Mouse (Mus musculus): ENCODE measurements around the gene Pphln1. TPM values are rescaled to one million over a fixed set of nuclear protein-coding genes. Genes with fewer than 3 reads are reported as not detected.

The Pphln1 gene
- polyA plus RNA-seq, 1 experiment from 2014 or later = 71.0 TPM

DNA sequence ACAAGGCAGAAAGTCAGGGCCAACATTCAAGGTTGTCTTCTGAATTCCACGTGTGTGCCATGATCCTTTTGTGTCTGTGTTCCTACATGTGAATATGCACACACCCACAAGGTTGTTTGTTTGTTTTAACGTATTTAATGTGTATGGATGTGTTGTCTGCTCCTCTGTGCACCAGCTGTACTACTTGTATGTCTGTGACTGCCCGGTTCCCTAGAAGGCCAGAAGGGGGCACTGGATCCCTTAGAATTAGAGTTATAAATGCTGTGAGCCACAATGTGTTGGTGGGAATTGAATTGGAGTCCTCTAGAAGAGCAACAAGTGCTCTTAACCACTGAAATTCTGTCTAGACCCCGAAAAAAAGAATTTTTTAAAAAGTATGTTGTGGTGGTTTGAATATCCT, 44.1 kb downstream of the Pphln1 start:
- H3K4me3 ChIP-seq = no peak overlapping the region
- H3K36me3 ChIP-seq = peaks cover 29% of the 10 kb centered on the region
- H3K4me2 ChIP-seq (replicated peaks) = no peak overlapping the region
- ATAC-seq (ENCODE audit: low FRiP score) = no peak
- no peak overlapping the region for H3K27ac ChIP-seq
- WGBS = 91% methylated on average over 4 of the region's 4 CpGs
- H3K9ac ChIP-seq = no peak overlapping the region
- no peaks in the 10 kb centered on the region for H3K27me3 ChIP-seq
- H3K9me3 ChIP-seq (replicated peaks) = no peaks in the 10 kb centered on the region
- no peaks in the 10 kb centered on the region for H3K4me1 ChIP-seq

DNA sequence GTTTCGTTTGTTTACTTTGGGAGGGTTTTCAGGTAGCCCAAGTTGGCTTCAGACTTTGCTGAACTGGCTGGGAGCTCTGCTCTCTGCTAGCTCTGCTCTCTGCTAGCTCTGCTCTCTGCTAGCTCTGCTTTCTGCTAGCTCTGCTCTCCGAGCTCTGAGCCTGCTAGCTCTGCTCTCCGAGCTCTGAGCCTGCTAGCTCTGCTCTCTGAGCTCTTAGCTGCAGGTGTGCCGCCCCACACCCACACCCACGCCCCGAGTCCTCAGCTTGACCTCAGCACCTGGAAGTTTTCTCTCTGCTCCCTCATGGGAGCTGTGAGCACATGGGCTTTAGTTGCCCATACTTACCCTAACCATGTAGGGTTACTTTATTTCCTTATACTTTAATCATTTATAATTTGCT, 45.5 kb downstream of the Pphln1 start:
- 95% methylated on average over 6 of the region's 6 CpGs for WGBS

DNA sequence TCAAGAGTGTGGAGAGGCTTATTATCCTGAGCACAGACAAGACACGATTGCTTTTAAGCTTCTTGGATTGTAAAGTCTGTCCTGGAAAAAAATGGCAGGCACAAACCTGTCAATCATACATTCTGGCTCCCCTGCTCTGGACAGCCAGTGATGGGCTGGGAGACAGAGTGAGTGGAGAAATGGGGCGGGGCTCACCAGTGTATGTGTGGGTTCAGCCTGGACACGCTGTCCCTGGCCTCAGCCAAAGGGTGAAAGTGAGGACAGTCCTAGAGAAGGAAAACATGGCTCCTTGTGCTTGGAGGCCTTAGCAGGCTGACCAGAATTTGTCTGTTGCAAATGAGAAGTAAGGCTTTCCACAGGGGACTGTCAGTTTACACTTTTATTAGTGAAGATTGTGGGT, 50.7 kb downstream of the Pphln1 start:
- Histone ChIP-seq H3K27ac (no peak overlapping the region), H3K4me1 (no peaks in the 10 kb centered on the region), H3K27me3 (no peaks in the 10 kb centered on the region), H3K9me3 (replicated peaks) (no peaks in the 10 kb centered on the region), H3K4me3 (no peak overlapping the region), H3K36me3 (peaks cover 4% of the 10 kb centered on the region; the same call in 1 of the 2 replicates), H3K4me2 (replicated peaks) (no peak overlapping the region), H3K9ac (no peak overlapping the region)
- no peak for ATAC-seq (ENCODE audit: low FRiP score)
- WGBS = 83% methylated on average over 3 of the region's 3 CpGs

More for the DNA sequence above, 45.5 kb downstream of the Pphln1 start:
- H3K4me1 ChIP-seq = no peaks in the 10 kb centered on the region
- no peak overlapping the region for H3K4me3 ChIP-seq
- H3K27me3 ChIP-seq = no peaks in the 10 kb centered on the region
- H3K9ac ChIP-seq = no peak overlapping the region
- no peak overlapping the region for H3K4me2 ChIP-seq (replicated peaks)
- no peaks in the 10 kb centered on the region for H3K9me3 ChIP-seq (replicated peaks)
- no peak for ATAC-seq (ENCODE audit: low FRiP score)
- no peak overlapping the region for H3K27ac ChIP-seq
- peaks cover 29% of the 10 kb centered on the region for H3K36me3 ChIP-seq

DNA sequence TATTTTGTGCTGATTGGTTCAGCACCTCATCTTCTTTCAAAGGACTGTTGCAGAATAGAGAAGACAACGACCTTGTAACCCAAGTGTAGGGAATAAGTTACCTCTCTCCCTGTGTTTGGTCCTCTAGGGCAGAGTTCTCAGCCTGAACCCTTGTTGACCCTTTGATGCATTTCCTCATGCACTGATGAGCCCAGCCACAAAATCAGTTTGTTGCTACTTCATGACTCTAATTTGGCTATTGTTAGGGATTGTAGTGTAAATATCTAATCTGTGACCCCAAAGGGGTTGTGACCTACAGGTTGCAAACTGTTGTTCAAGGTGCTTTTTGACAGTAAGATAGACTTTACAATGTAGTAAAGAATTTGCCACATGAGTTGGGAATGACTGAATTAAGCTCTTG, 55.1 kb downstream of the Pphln1 start:
- Histone ChIP-seq H3K4me2 (replicated peaks) (no peak overlapping the region), H3K9me3 (replicated peaks) (no peaks in the 10 kb centered on the region), H3K9ac (no peak overlapping the region), H3K36me3 (no peaks in the 10 kb centered on the region; the same call in 1 of the 2 replicates), H3K27me3 (no peaks in the 10 kb centered on the region), H3K27ac (no peak overlapping the region), H3K4me3 (no peak overlapping the region), H3K4me1 (no peaks in the 10 kb centered on the region; the same call in 1 of the 2 replicates)
- 68% methylated on average over 1 of the region's 1 CpGs for WGBS
- no peak for ATAC-seq (ENCODE audit: low FRiP score)

DNA sequence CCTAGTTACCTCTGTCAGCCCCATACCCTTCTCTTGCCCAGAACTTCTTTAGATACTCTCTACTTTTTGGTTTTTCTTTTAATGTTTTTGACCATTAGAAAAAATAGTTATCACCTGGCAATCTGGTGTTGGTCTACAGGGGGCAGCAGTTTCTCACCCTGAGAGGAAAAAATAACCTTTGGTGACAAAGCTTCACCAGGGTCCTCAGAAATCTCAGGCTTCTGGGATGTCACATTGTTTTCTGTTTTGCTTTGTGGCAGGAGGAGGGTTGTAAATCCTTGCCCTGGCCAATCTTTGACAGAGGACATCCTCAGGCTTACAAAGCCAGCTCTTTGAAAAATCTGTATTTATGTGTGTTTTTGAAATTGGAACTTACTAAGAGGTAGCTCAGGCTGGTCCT, 57.9 kb downstream of the Pphln1 start:
- Histone ChIP-seq H3K27me3 (no peaks in the 10 kb centered on the region), H3K4me2 (replicated peaks) (no peak overlapping the region), H3K36me3 (no peaks in the 10 kb centered on the region; the same call in 1 of the 2 replicates), H3K4me3 (no peak overlapping the region), H3K27ac (no peak overlapping the region), H3K4me1 (no peaks in the 10 kb centered on the region; the same call in 1 of the 2 replicates), H3K9me3 (replicated peaks) (no peaks in the 10 kb centered on the region), H3K9ac (no peak overlapping the region)
- no peak for ATAC-seq (ENCODE audit: low FRiP score)

DNA sequence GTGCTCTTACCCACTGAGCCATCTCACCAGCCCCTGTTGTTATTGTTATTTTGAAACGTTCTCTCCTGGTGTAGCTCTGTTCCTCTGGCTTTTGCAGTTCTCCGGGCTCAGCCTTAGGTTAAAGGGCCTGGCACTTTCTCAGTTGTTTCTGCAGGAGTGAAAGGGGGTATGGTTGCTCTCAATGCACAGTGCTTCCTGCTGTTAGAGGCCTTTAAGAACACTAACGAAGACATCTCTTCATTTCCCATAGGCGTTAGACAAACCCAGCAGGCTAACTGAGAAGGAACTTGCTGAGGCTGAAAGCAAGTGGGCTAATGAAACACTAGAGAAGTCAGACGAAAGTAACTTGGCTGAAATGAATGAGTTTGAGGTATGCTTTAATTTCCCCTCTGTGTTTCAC, 61.3 kb downstream of the Pphln1 start:
- no peaks in the 10 kb centered on the region for H3K27me3 ChIP-seq
- WGBS = 70% methylated on average over 5 of the region's 5 CpGs

DNA sequence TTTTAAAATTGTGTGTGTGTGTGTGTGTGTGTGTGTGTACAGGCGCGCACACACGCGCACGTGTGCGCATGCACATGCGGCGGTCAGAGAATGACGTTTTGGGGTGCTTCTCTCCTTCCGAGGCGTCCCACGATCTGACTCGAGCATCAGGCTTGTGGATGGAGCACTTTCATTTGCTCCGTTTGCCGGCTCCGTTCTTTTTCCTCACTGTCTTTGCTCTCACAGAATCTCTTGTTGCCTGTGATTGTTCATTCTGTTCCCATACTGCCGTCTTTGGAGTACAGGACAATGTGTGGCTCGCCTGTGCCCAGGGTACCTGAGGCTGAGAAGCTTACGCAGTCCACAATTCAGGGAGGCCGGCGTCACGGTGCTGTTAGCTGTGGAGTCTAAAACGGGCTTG, 62.9 kb downstream of the Pphln1 start:
- 95% methylated on average over 23 of the region's 23 CpGs for WGBS
- Histone ChIP-seq H3K9ac (no peak overlapping the region), H3K4me3 (no peak overlapping the region), H3K36me3 (peaks cover 9% of the 10 kb centered on the region), H3K27ac (no peak overlapping the region), H3K4me2 (replicated peaks) (no peak overlapping the region), H3K27me3 (no peaks in the 10 kb centered on the region), H3K4me1 (no peaks in the 10 kb centered on the region), H3K9me3 (replicated peaks) (no peaks in the 10 kb centered on the region)
- no peak for ATAC-seq (ENCODE audit: low FRiP score)

More for the DNA sequence above, 61.3 kb downstream of the Pphln1 start:
- H3K9me3 ChIP-seq (replicated peaks) = no peaks in the 10 kb centered on the region
- no peak for ATAC-seq (ENCODE audit: low FRiP score)
- H3K4me1 ChIP-seq = no peaks in the 10 kb centered on the region; the same call in 1 of the 2 replicates
- no peak overlapping the region for H3K9ac ChIP-seq
- no peaks in the 10 kb centered on the region; the same call in 1 of the 2 replicates for H3K36me3 ChIP-seq
- no peak overlapping the region for H3K27ac ChIP-seq
- no peak overlapping the region for H3K4me2 ChIP-seq (replicated peaks)
- no peak overlapping the region for H3K4me3 ChIP-seq

DNA sequence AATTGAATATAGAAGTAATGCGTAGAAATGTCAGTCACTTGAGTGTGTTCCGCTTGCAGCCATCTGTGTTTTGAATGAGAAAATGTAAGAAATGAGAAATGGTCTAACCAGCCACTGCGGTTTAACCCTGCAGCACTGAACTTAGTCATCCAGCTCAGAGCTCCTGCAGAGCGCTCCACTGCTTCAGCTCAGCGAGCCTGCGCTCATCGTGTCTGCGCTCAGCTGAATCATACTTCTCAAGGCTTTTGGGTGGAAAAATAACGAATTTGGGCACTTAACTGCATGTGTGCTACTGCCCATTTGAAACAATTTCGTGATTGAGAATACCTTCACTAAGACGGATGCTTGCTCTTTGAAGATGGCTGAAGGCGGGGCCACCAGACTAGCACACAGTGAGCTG, 73.5 kb downstream of the Pphln1 start:
- H3K36me3 ChIP-seq = no peaks in the 10 kb centered on the region
- H3K4me3 ChIP-seq = no peak overlapping the region
- ATAC-seq (ENCODE audit: low FRiP score) = no peak
- no peaks in the 10 kb centered on the region for H3K9me3 ChIP-seq (replicated peaks)
- WGBS = 51% methylated on average over 12 of the region's 12 CpGs
- H3K27ac ChIP-seq = no peak overlapping the region
- H3K4me2 ChIP-seq (replicated peaks) = no peak overlapping the region
- H3K27me3 ChIP-seq = no peaks in the 10 kb centered on the region
- H3K4me1 ChIP-seq = peaks cover 12% of the 10 kb centered on the region
- H3K9ac ChIP-seq = no peak overlapping the region

DNA sequence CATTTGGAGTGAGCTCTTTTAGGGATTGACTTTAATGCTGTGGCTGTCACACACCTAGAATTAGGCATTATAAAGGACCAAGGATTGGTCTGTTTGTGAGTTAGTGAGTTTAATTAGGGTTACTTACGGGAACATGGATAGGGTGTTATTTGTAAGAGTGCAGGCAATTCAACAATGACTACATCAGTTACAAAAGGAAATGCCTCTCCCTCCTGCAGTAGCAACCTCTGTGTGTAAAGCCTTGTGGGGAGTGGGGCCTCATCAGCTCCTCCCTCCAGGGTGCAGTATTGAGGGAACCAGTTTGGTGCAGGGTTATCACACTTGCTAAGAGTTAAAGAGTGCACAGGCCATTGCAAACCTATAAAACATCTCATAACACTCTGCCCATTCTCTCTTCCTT, 73.9 kb downstream of the Pphln1 start:
- 34% methylated on average over 1 of the region's 1 CpGs for WGBS
- Histone ChIP-seq H3K27me3 (no peaks in the 10 kb centered on the region), H3K9ac (no peak overlapping the region), H3K27ac (no peak overlapping the region), H3K4me2 (replicated peaks) (no peak overlapping the region), H3K9me3 (replicated peaks) (no peaks in the 10 kb centered on the region), H3K4me3 (no peak overlapping the region), H3K4me1 (peaks cover 12% of the 10 kb centered on the region), H3K36me3 (no peaks in the 10 kb centered on the region)
- ATAC-seq (ENCODE audit: low FRiP score) = no peak

DNA sequence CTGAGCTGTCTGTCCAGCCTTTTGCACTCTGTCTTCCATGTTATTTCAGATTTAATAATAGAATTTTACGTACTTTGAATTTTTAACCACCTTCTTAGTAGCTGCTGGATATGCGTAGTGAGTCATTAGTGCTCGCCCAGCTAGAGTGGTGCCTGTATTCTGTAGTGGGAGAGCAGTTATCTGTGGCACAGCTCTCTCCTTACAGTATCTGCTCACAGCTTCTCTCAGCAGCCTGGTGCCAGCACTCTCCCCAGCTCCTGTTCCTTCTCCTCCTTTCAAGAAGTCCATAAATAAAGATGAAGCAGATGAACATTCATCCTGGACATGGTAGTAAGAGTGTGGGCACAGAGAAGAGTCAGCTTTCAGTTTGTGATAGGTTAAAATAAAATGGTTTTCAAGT, 76.1 kb downstream of the Pphln1 start:
- H3K4me2 ChIP-seq (replicated peaks) = no peak overlapping the region
- H3K9me3 ChIP-seq (replicated peaks) = no peaks in the 10 kb centered on the region
- H3K27me3 ChIP-seq = no peaks in the 10 kb centered on the region
- H3K27ac ChIP-seq = no peak overlapping the region
- WGBS = 87% methylated on average over 3 of the region's 3 CpGs
- no peaks in the 10 kb centered on the region for H3K36me3 ChIP-seq
- no peak overlapping the region for H3K4me3 ChIP-seq
- peaks cover 12% of the 10 kb centered on the region for H3K4me1 ChIP-seq
- H3K9ac ChIP-seq = no peak overlapping the region
- ATAC-seq (ENCODE audit: low FRiP score) = no peak

DNA sequence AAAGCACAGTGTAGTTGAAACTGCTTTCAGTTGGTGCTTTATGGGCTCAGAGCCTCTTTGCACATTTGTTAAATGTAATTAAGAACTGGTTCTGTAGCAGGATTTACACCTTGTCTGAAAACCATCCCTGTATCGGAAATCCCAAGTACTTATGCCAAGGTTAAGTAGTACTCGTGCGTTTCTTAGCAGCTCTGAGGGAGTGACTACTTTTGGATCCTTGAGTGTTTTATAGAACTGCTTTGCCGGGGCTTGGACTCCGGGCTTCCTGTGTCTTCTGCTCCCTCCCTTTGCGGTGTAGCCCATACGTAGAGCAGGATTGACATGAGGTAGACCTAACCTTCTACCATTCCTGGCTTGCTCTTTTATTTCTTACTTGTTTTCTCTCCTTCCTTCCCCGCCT, 77.5 kb downstream of the Pphln1 start:
- H3K4me3 ChIP-seq = no peak overlapping the region
- H3K36me3 ChIP-seq = no peaks in the 10 kb centered on the region
- no peak overlapping the region for H3K9ac ChIP-seq
- no peak for ATAC-seq (ENCODE audit: low FRiP score)
- no peaks in the 10 kb centered on the region for H3K27me3 ChIP-seq
- no peaks in the 10 kb centered on the region for H3K9me3 ChIP-seq (replicated peaks)
- 83% methylated on average over 8 of the region's 8 CpGs for WGBS
- peaks cover 12% of the 10 kb centered on the region for H3K4me1 ChIP-seq
- H3K4me2 ChIP-seq (replicated peaks) = no peak overlapping the region
- H3K27ac ChIP-seq = no peak overlapping the region

DNA sequence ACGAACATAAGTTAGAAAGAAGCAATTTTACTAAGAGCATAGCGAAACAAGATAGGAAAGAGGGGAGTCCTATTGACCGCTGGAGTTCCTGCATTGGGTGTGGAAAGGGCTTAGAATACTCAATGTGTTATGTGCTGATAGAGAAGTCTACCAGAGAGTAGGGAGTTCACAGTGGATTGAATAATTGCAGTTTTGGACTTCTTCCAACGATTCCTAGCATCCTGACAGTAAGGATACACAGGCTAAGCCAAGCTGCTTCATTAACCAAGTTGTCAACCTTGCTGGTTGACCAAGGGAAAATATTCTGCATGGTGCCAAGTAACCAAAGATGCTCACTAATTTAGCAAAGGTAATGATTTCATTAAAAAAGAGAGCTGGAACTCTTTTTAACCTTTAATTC, 79.6 kb downstream of the Pphln1 start:
- 98% methylated on average over 4 of the region's 4 CpGs for WGBS

DNA sequence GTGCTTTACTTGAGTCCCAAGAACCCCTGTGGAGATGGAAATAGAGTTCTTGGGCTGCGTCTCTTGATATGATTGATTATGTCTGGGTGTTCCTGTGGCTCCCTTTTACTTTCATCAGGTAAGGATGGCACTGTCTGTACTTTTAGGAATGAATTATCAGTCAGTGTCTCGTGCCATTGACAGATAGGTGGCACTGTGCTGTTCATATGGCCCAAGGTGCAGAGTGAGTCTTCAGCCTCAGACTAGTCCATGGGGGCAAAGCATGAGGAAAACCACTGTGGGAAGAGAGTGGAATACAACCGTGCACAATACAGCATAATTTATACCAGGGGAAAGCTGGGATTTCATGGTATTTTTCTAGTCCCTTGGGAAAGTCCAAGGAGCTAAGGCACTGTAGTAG, 80.5 kb downstream of the Pphln1 start:
- no peak for ATAC-seq (ENCODE audit: low FRiP score)
- Histone ChIP-seq H3K27ac (no peak overlapping the region), H3K36me3 (no peaks in the 10 kb centered on the region), H3K4me2 (replicated peaks) (no peak overlapping the region), H3K4me3 (no peak overlapping the region), H3K9me3 (replicated peaks) (no peaks in the 10 kb centered on the region), H3K9ac (no peak overlapping the region), H3K27me3 (no peaks in the 10 kb centered on the region), H3K4me1 (no peaks in the 10 kb centered on the region)
- WGBS = 94% methylated on average over 3 of the region's 3 CpGs

More for the DNA sequence above, 79.6 kb downstream of the Pphln1 start:
- H3K9me3 ChIP-seq (replicated peaks) = no peaks in the 10 kb centered on the region
- H3K4me3 ChIP-seq = no peak overlapping the region
- H3K4me1 ChIP-seq = peaks cover under 1% of the 10 kb centered on the region; the same call in 1 of the 2 replicates
- H3K4me2 ChIP-seq (replicated peaks) = no peak overlapping the region
- H3K36me3 ChIP-seq = no peaks in the 10 kb centered on the region
- H3K9ac ChIP-seq = no peak overlapping the region
- no peaks in the 10 kb centered on the region for H3K27me3 ChIP-seq
- no peak for ATAC-seq (ENCODE audit: low FRiP score)
- H3K27ac ChIP-seq = no peak overlapping the region
